Mouse (Mus musculus): ENCODE measurements at regions not wholly inside any gene's neighbourhood (a gene's known extent, or its start where the extent isn't known, plus 50 kb on each side); places are given as distances from the start of the nearest gene placed in this dataset.

DNA sequence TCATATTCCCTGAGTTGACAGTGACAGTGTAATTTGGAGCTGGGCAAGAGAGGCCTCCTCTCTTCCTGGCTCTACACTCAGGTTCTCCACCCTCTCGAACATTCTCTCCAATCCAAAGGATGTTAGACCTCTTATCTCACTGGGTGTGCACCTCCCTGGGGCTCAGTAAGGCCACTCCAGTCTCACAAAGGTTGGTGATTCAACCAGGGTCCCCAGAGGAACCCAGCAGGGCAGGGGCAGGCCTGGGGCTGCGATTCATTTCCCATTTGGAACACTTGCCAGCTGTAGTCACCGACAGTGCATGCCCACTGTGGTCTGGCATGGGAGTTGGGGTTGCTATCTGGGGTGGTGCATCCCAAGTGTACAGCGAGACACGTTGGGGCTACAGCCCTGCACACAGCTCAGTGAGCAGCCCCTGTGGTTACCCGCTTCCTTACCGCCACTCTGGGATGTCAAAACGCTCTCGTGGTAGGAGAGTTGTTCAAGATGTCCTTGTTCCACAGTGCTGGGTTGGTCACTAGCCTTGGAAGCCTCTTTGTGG lies 94.7 kb upstream of the 1600014C23Rik start:
- no peak for DNase-seq (ENCODE audit: inconsistent ontology term)

DNA sequence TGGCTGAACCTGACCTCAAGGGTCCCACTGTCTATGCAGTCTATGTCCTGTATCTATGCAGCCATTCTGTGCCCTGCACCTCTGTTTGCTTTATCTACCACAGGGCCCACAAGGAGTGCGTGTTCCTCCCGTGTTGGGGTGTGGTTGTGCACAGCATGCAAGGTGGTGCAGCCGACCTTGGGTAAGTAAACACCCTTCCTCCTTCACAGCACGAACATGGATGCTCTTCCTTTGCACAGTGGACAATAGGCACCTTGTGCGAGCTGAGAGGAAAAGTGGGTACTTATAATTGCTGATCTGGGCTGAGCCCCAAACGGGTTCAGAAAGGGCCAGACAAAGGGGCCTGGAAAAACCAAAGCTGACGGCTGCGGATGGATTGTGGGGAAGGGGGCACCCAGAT lies 91.3 kb upstream of the 1600014C23Rik start:
- no peak for DNase-seq (ENCODE audit: inconsistent ontology term)

DNA sequence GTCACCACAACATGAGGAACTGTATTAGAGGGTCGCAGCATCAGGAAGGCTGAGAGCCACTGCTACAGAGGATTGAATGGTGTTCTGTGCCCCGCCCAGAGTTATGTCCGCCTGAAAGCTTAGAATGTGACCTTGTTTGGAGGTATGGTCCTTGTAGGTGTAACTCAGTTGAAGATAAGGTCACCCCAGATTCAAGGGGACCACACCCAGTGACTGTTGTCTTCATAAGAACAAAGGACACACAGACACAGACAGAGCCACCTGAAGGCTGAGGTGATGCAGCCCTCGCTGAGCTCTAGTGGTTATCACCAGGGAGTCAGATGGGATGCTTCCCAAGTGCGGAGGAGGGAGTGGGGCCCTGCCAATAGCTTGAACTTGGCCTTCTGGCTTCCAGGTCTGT lies 89.9 kb upstream of the 1600014C23Rik start:
- DNase-seq (ENCODE audit: inconsistent ontology term), result no peak

DNA sequence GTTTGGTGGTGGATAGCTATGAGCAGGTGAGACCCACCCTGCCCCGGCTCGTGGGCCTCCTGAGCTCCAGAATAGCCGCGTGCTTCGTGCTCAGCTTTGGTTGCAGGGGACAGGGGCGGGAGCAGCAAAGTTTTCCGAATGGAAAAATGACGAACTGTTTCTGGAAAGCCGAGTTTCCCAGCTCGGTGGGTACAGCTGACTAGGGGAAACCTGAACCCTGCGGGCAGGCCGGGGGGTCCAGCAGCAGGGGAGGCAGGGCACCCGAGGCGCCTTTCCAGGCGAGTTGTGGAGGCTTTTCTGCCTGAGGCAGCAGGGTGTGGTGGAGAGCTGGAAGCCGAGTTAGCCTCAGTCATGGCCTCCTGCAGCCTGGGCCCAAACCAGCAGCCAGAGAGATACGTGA lies 88.8 kb upstream of the 1600014C23Rik start:
- no peak for DNase-seq (ENCODE audit: inconsistent ontology term)

DNA sequence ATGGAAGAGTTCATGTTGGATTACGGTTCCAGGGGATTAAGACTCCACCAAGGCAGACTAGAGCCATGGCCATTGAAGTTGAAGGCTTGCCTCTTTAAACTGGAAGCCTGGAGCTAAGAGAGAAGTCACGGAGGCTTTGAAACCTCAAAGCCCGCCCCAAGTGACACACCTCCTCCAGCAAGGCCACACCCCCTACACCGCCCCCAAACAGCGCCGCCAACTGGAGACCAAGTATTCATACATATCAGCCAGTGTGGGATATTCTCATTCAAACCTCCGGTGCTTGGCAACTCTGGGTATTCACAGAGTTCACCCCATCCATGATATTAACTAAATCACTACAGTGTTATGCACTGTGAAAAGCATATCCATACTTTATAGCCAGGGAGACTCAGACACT lies 87.7 kb upstream of the 1600014C23Rik start:
- DNase-seq (ENCODE audit: inconsistent ontology term), result no peak

DNA sequence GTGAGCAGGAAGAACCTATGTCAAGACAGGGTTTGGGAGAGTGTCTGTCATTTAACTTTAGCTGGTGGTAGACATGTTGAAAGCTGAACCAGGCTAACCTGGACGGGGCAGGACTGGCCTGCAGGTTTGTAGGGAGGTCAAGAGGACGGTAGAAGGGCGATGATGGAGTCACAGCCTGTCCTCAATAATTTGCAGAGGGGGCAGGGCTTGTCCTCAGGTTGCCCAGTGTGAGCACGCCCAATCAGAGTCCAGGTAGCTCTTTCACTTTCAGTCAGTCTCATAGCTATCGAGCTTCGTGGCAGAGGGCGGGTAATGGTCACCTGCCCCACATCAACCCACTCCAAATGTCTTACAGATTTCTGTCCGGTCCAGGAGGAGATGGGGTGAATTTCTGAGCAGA lies 85.5 kb upstream of the 1600014C23Rik start:
- no peak for DNase-seq (ENCODE audit: inconsistent ontology term)

DNA sequence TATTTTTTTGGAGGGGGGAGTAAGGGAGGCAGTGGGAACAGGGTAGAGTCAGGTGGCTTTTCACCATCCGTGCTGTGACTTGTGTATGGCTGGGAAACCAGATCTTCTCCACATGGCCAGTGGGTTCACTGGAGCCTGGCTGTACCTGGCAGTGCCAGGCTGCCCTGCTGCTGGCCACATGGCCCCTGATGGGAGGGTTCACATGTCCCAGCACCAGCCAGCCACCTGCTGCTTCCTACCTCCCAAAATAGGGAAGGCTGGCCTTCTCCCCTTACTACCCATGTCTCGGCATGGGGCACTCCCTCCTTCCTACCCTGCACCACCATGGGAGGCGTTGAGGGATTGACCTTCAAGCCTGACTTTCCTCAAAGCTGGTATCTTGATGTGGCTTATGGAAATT lies 82.9 kb upstream of the 1600014C23Rik start:
- no peak for DNase-seq (ENCODE audit: inconsistent ontology term)

DNA sequence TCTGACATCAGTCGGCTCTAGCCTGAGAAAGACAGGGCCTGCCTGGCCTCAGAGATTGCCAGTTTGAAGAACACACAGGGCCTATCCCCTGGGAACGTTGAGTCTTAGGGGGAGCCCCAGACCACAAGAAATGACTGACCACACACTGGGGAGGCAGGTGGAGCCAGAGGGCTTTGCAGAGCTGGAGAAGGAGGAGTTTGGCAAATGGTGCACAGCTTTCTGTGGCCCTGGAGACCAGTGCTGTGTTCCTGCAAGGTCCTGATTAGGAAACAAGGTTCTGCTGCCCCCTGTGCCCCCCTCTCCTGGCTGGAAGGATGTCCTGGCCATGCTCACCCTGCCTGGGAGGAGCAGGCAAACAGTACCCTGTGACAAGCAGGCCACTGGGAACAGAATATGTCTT lies 82.2 kb upstream of the 1600014C23Rik start:
- DNase-seq (ENCODE audit: inconsistent ontology term), result peak; percentile 58

DNA sequence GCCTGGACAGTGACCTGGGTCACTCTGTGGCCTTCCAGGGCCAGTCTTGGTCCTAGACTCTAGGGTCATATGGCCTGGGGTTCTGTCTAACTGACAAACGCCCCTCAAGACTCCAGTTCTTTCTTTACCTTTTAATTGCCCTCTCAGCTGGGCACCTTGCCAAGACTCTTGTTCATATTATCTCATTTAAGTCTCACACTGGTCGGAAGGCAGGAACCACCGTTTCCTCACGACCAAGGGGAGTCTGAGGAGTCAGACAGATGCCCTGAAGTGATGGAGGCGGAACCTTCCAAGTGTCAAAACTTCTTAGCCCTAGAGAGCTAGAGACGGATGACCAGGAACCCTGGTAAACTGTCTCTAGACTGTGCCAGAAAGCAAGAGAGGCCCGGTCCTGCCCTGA lies 81.7 kb upstream of the 1600014C23Rik start:
- no peak for DNase-seq (ENCODE audit: inconsistent ontology term)

DNA sequence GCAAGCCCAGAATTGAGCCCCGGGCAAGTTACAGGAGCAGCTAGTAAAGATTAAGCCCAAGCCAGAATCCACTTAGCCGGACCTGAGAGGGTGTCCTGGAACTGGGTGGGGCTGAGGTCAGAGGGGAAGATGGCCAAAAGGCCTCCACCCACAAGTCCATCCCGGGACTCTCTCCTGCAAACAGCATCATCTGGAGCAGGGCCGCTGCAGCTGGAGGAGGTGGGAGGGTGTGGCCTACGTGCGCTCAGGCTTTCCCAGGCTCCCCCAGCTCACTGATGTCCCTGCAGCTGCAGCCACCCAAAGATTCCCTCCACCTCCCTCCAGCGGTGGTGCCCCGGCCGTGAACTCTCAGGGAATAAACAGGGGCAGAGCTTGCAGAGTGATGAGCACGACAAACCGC lies 80.9 kb upstream of the 1600014C23Rik start:
- DNase-seq (ENCODE audit: inconsistent ontology term), result no peak

DNA sequence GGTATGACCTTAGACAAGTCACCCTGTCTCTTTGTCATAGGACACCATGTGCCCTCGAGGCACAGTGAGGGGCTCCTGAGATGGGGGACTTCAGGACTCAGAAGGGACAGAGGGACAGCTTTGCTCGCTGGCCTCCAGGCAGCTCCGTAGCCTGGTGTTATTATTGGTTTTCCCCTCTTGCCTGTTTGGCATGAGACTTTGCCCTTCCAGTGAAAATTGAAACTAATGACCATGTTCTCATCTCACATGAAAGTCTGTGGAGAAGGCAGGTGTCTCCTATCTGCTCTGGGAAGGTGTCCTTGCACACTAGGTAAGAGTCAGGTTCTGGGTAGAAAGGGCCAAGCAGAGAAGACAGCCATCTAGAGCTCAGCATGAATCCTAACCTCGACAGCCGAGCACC lies 80.3 kb upstream of the 1600014C23Rik start:
- no peak for DNase-seq (ENCODE audit: inconsistent ontology term)

DNA sequence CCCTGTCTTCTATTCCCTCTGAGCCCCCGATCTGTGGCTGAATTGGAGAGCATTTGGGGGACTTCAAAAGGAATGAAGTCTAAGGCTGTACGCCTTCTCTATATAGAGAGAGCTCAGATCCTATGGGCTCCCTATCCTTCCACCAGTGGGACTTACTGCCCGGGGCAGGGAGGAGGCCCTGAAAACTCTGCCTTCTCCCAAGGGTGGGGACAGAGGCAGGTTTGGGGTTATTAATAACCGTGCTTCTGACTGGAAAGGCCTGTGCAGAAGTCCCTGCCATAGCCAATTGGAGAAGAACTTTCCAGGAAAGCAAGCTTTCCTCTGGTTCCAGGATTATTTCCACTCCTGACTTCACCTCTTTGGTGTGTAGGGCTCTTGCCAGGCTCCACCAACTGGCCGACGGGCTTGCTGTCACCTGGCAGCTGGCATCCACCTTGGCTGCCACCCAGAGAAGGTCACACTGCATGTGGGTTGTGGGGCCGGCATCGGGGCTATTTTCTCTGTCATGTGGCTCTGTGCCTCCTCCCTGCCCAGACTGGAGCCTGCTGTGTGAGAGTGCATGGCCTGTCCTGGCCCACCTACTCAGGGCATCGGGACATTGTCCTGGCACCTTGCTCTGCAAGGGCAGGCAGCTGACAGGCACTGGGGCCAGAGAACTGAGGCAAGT lies 78.8 kb upstream of the 1600014C23Rik start:
- peak; percentile 50 for DNase-seq (ENCODE audit: inconsistent ontology term)

DNA sequence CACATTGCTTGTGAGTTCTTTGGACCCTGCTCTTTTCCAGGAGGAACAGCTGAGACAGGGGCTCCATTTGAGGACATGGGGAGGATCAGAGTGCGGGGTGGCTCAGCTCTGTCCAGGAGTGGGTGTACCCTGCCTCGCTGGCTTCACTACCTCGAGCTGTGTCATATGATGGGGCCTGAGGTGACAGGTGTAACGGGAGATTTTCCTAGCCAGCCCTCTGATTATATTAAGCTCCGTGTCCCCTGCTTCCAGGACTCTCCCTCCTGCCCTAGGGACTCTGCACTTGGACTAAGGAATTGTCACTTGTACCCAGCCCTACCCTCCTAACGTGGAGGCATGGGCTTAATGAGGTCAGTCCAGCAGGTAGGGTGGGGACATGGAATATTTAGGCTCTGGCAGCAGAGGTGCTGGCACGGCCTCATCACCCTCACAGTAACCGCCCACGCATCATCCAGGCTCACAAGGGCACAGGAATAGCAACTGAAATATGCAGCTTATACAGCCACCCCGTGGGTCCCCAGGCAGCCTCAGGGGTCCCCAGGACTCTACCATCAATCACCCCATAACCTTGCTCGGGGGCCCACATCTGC lies 78.1 kb upstream of the 1600014C23Rik start:
- no peak for DNase-seq (ENCODE audit: inconsistent ontology term)

DNA sequence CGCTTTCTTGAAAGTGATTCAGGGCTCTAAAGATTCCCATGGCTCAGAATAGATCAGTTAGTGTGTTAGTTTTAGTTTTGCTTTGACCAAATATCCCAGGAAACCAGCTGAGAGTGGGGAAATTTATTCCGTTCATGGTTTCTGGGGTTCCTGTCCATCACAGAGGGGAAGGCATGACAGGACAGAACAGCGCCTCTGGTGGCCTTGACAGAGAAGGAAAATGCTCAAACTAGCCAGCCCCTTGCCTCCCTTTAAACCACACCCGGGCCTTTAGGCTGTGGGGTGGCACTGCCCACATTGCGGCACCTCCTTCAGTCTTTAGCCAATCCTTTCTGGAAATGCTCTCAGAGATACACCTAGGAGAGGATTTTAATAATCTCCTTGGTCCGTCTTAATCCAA lies 76.1 kb upstream of the 1600014C23Rik start:
- DNase-seq (ENCODE audit: inconsistent ontology term), result no peak

DNA sequence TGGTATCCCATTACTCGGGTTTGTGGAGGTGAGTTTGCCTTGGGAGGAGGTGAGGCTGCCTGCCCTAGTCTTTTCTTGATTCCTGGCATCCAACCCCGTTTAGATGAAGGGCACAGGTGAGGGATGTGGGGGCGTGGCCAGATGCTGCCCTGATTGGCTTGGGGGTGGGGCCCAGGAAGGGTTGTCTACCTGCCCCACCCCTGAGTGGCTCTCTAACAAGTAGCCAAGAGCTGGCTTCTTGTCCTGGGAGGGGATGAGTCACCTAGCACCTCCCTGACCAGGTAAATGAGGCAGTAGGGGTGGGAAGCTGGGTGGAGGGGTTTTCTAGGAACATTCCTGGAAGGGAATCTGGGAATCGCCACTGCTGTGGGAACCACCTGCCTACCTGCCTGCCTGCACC lies 74.7 kb upstream of the 1600014C23Rik start:
- DNase-seq (ENCODE audit: inconsistent ontology term), result no peak

DNA sequence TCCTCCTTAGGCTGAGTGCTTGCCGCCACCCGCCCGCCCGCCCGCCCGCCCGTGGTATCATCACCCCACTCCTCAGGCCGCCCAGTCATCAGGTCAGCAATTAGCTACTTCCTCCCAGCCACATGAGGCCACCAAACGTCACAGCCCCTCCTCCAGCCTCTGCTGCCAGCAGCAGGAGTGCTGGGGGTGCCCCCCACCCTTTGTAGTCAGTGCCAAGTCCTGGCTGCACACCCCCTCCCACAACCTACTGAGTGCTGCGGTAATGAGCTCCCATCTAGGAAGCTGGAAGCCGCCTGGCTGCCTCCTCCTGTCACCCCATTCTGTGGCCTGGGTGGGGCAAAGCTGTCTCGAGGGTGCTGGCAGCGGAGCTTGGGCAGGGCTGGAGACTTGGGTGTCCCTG lies 73.8 kb upstream of the 1600014C23Rik start:
- DNase-seq (ENCODE audit: inconsistent ontology term), result peak; percentile 72

DNA sequence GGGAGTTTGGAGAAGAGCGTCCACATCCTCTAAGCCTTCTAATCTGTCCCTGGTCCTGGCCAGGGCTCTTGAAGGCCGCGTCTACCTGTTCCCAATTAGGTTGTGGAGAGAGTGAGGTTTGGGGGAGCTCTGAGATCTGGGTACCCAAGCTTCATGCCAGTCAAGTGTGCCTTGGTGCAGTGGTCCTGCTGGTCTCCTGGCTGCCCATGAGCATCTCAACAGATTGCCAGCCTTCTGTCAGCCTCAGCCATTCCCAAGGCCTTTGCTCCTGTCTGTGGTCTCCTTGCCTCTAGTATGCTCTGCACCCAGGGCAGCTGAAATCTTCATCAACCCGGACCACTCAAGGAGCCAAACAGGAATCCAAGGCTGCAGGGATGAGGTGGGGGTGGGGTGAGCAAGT lies 73.2 kb upstream of the 1600014C23Rik start:
- DNase-seq (ENCODE audit: inconsistent ontology term), result no peak

DNA sequence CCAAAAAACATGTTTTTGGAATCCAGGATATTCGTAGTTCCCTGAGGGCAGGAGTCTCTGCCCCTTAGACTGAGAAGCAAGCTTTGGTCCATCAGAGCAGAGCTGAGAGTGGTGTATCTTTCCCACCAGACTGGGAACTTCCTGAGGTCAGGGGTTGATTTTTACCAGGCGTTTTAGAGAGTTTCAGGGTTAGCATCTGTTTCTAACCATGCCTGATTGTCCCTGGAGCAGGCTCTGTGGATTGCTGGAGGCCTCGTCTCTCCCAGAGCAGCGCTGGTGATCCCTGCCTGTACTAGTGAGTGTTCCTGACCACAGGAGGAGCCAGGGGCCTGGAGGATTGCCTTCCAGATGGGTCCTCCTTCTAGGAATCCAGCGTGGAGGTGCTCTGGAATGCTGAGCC lies 72.8 kb upstream of the 1600014C23Rik start:
- no peak for DNase-seq (ENCODE audit: inconsistent ontology term)

DNA sequence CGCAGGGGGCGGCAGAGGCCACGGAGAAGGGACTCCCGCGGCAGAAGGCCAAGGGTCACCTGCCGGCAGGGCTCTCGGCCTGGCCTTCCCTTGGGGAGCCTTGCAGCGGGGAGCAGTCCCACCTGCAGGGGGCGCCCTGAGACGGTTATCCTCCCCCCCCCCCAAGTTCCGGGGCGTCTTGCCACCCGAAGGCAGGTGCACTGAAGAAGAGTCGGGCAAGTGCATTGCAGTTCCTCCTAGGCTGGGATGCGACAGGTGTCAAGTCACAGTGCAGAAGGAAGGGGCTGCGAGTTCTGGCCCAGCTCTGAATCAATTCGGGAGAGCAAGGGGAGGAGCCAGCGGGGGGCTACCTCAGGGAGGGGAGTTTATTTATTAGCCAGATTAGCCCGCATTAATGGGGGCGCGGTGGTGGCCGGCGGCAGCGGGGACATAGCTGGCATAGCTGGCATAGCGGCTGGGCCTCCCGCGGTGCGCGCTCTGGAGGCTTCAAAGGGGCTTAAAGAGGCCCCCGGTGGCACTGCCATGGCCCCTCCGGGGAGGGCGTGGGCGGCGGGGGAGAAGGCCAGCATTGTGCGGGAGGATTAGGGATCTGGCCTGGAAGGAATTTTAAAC lies 71.9 kb upstream of the 1600014C23Rik start:
- peak; percentile 95 for DNase-seq (ENCODE audit: inconsistent ontology term)

DNA sequence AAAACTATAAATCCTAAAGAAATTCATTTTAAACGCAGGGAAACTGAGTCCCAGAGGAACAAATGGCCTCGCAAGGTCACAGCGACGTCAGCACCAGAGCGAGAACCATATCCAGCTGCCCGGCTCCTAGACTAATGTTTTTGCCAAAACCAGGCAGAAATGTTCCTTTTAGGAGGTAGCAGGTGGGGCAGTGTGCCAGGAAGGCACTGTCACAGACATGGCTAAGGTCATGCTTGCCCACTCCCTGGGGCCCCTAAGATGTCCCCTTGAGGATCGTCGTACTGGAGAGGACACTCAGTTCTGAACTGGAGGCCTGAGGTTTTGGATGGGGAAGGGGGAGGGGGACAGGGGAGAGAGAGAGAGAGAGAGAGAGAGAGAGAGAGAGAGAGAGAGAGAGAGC lies 69.7 kb upstream of the 1600014C23Rik start:
- no peak for DNase-seq (ENCODE audit: inconsistent ontology term)

DNA sequence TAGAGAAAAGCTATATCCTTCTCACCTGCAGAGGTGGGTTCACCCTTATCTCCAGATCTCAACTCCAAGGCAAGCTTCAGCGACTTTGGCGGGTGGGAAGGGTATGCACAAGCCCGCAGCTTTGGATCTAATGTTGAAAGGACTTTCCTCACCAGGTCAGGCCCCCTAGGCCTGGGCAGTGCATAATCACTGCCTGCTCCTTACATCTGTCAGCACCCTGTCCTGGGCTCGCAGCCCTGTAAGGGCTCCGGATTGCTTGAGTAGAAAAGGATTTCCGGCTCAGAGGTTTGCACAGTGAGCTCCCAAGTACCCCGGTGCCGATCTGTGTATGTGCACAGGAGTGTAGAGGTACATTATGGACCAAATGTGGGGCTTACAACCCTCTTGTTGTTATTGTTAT lies 68.8 kb upstream of the 1600014C23Rik start:
- DNase-seq (ENCODE audit: inconsistent ontology term), result no peak

DNA sequence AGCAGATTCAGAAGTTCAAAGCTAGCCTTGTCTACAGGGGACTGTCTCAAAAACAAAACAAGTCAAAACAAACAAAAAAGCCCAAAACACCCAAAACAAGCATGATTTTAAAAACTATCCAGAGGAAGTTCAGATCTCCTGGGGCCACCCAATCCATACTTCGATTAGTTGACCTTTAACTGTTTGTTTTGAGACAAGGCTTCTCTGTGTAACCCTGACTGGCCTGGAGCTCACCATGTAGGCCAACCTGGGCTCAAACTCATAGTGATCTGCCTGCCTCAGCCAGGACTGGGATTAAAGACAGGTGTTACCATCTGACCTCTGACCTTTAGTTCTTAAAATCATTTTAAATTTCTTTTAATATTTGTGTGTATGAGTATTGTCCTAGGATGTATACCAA lies 66.1 kb upstream of the 1600014C23Rik start:
- no peak for DNase-seq (ENCODE audit: inconsistent ontology term)

DNA sequence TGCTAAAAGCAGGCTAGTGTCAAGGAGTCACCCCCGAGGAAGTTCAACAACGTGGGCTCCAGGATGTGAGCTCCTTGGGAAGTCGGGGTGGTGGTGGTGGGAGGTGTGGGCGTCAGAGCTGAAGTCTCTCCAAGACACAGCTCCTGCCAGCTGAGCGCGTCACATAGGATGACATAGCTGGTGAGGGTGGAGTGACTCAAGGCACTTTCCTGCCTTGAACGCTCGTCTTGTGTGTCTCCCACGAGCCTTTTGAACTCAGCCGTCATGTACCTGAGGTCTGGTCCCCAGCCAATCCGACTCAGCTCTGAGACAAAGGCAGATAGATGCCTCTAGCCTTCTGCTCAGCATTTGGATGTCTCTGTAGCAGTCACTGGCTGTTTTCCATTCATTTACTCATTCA lies 65.4 kb upstream of the 1600014C23Rik start:
- DNase-seq (ENCODE audit: inconsistent ontology term), result no peak
